Mouse (Mus musculus) small intestine, adult 2 months (tissue): ENCODE data around the gene Cacul1.

ENCODE experiments used
- CTCF ChIP-seq: fragments of 200-500 bp; IDR thresholded peaks from 2 replicates; pipeline ENCODE4 v1.5.1; 2012; ENCODE audit warnings: low read depth, mild to moderate bottlenecking, control low read depth, inconsistent platforms, low read length, moderate library complexity, mixed read lengths; ENCODE audit not compliant: insufficient replicate concordance, insufficient read length; ENCODE audit errors: extremely low read depth
- POLR2A ChIP-seq: fragments of 200-500 bp; IDR thresholded peaks from 2 replicates; pipeline ENCODE4 v1.6.1; 2012; ENCODE audit warnings: low read depth, mild to moderate bottlenecking, control low read depth, inconsistent platforms, low read length, moderate library complexity

DNA sequence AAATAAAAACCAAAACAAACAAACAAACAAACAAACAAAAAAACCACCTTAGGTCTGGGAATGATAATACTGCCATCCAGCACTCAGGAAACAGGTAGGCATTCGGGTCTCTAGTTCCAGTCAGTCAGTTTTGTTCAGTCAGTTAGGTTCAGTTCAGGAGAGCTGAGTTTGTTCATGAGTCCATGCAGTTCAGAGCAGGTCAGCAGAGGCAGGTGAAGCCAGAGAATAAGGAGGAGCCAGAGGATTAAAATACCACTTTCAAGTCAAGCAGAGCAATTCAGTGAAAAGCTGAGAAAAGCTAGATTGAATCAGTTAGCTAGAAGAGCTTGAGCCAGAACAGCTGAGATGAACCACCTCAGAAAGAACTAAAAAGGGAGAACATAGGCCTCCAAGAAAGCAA, 4.1 kb downstream of the Cacul1 start:
- TF ChIP-seq POLR2A (no peak), CTCF (no peak)
